Mouse (Mus musculus): ENCODE measurements around the gene Vps25. TPM values are rescaled to one million over a fixed set of nuclear protein-coding genes. Genes with fewer than 3 reads are reported as not detected.

Vps25 gene
- polyA plus RNA-seq, 1 experiment, result 141 TPM

- no peak overlapping the region for H3K27ac ChIP-seq (replicated peaks; ENCODE audit: low read depth, low read length)
- H3K4me1 ChIP-seq (ENCODE audit: control insufficient read depth, insufficient read depth, insufficient read length, low read length), result peaks cover 9% of the 10 kb centered on the region; the same call in 1 of the 2 replicates
- H3K4me3 ChIP-seq (ENCODE audit: insufficient read depth, low read depth, low read length), result no peak overlapping the region
Observed at GRCm38 (mm10) chr11:101255826-101256775, 2.6 kb downstream of the Vps25 start.

- H3K4me1 ChIP-seq (ENCODE audit: control insufficient read depth, insufficient read depth, insufficient read length, low read length), result peaks cover 7% of the 10 kb centered on the region
- H3K27ac ChIP-seq (replicated peaks; ENCODE audit: low read depth, low read length), result no peak overlapping the region
- no peak overlapping the region for H3K4me3 ChIP-seq (ENCODE audit: insufficient read depth, low read depth, low read length)
Observed at GRCm38 (mm10) chr11:101259261-101259712, 5.8 kb downstream of the Vps25 start.

GRCm38 (mm10) chr11:101259948-101260825, 6.7 kb downstream of the Vps25 start, which contains the start of gene Wnk4:
Gene Wnk4, plus strand, starts transcription at chr11:101260567.
- H3K4me1 ChIP-seq (ENCODE audit: control insufficient read depth, insufficient read depth, insufficient read length, low read length), result peaks cover 7% of the 10 kb centered on the region
- no peak within 1 kb of the TSS for H3K27ac ChIP-seq (replicated peaks; ENCODE audit: low read depth, low read length)
- peak within 1 kb of the TSS; percentile 68 for H3K4me3 ChIP-seq (ENCODE audit: insufficient read depth, low read depth, low read length)

- H3K4me3 ChIP-seq (ENCODE audit: insufficient read depth, low read depth, low read length), result peak overlapping the region; percentile 68
- peaks cover 7% of the 10 kb centered on the region for H3K4me1 ChIP-seq (ENCODE audit: control insufficient read depth, insufficient read depth, insufficient read length, low read length)
- H3K27ac ChIP-seq (replicated peaks; ENCODE audit: low read depth, low read length), result no peak overlapping the region
Observed at GRCm38 (mm10) chr11:101260826-101261380, 7.4 kb downstream of the Vps25 start.

GRCm38 (mm10) chr11:101262272-101262967, 8.9 kb downstream of the Vps25 start:
- Histone ChIP-seq H3K4me3 (ENCODE audit: insufficient read depth, low read depth, low read length) (no peak overlapping the region), H3K4me1 (ENCODE audit: control insufficient read depth, insufficient read depth, insufficient read length, low read length) (peaks cover 7% of the 10 kb centered on the region), H3K27ac (replicated peaks; ENCODE audit: low read depth, low read length) (no peak overlapping the region)

- no peak overlapping the region for H3K4me3 ChIP-seq (ENCODE audit: insufficient read depth, low read depth, low read length)
- no peak overlapping the region for H3K27ac ChIP-seq (replicated peaks; ENCODE audit: low read depth, low read length)
- peaks cover 7% of the 10 kb centered on the region for H3K4me1 ChIP-seq (ENCODE audit: control insufficient read depth, insufficient read depth, insufficient read length, low read length)
Observed at GRCm38 (mm10) chr11:101263138-101263988, 9.9 kb downstream of the Vps25 start.

GRCm38 (mm10) chr11:101263989-101264280, 10.4 kb downstream of the Vps25 start:
- Histone ChIP-seq H3K4me3 (ENCODE audit: insufficient read depth, low read depth, low read length) (no peak overlapping the region), H3K4me1 (ENCODE audit: control insufficient read depth, insufficient read depth, insufficient read length, low read length) (peaks cover 7% of the 10 kb centered on the region), H3K27ac (replicated peaks; ENCODE audit: low read depth, low read length) (no peak overlapping the region)

GRCm38 (mm10) chr11:101264954-101265471, 11.5 kb downstream of the Vps25 start:
- Histone ChIP-seq H3K4me3 (ENCODE audit: insufficient read depth, low read depth, low read length) (no peak overlapping the region), H3K27ac (replicated peaks; ENCODE audit: low read depth, low read length) (no peak overlapping the region), H3K4me1 (ENCODE audit: control insufficient read depth, insufficient read depth, insufficient read length, low read length) (peaks cover 2% of the 10 kb centered on the region)

- Histone ChIP-seq H3K4me1 (ENCODE audit: control insufficient read depth, insufficient read depth, insufficient read length, low read length) (no peaks in the 10 kb centered on the region; the same call in none of the 2 replicates), H3K27ac (replicated peaks; ENCODE audit: low read depth, low read length) (no peak overlapping the region), H3K4me3 (ENCODE audit: insufficient read depth, low read depth, low read length) (no peak overlapping the region)
Observed at GRCm38 (mm10) chr11:101265906-101266305, 12.4 kb downstream of the Vps25 start.

GRCm38 (mm10) chr11:101269577-101270116, 16.1 kb downstream of the Vps25 start:
- Histone ChIP-seq H3K4me1 (ENCODE audit: control insufficient read depth, insufficient read depth, insufficient read length, low read length) (no peaks in the 10 kb centered on the region), H3K4me3 (ENCODE audit: insufficient read depth, low read depth, low read length) (no peak overlapping the region), H3K27ac (replicated peaks; ENCODE audit: low read depth, low read length) (no peak overlapping the region)

- no peak overlapping the region for H3K27ac ChIP-seq (replicated peaks; ENCODE audit: low read depth, low read length)
- no peak overlapping the region for H3K4me3 ChIP-seq (ENCODE audit: insufficient read depth, low read depth, low read length)
- H3K4me1 ChIP-seq (ENCODE audit: control insufficient read depth, insufficient read depth, insufficient read length, low read length), result peaks cover 6% of the 10 kb centered on the region; the same call in 1 of the 2 replicates
Observed at GRCm38 (mm10) chr11:101272446-101272845, 18.9 kb downstream of the Vps25 start.

- Histone ChIP-seq H3K4me3 (ENCODE audit: insufficient read depth, low read depth, low read length) (no peak overlapping the region), H3K27ac (replicated peaks; ENCODE audit: low read depth, low read length) (no peak overlapping the region), H3K4me1 (ENCODE audit: control insufficient read depth, insufficient read depth, insufficient read length, low read length) (peaks cover 17% of the 10 kb centered on the region)
Observed at GRCm38 (mm10) chr11:101275309-101275708, 21.8 kb downstream of the Vps25 start.

GRCm38 (mm10) chr11:101276319-101277070, 23.0 kb downstream of the Vps25 start:
- no peak overlapping the region for H3K4me3 ChIP-seq (ENCODE audit: insufficient read depth, low read depth, low read length)
- no peak overlapping the region for H3K27ac ChIP-seq (replicated peaks; ENCODE audit: low read depth, low read length)
- peaks cover 17% of the 10 kb centered on the region for H3K4me1 ChIP-seq (ENCODE audit: control insufficient read depth, insufficient read depth, insufficient read length, low read length)
